Mouse (Mus musculus): ENCODE measurements at regions not wholly inside any gene's neighbourhood (a gene's known extent, or its start where the extent isn't known, plus 50 kb on each side); places are given as distances from the start of the nearest gene placed in this dataset.
A peak's percentile ranks its signal among the peaks of the same experiment; 100 is the strongest.

DNA sequence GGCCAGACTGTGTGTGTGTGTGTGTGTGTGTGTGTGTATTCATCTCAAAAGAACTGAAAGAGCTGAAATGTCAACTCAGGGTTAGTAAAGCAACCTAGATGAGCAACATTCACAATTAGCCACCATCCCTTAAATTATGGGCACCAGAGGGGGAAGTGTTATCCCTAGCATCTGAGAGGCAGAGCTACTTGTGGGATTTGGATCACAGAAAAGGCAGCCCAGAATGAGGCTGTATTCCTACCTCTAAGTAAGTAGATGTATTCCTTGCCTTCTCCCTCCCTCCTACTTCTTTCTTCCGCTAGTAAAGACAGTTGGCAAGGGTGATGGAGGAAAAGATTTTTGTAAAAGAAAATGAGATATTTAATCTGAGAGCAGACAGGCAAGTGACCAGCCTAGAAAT is 131.6 kb downstream of the Emp1 start:
- H3K4me3 ChIP-seq (ENCODE audit: low read length) = no peak overlapping the region
- no peaks in the 10 kb centered on the region for H3K27me3 ChIP-seq (ENCODE audit: insufficient read depth, low read length)
- no peak overlapping the region for H3K27ac ChIP-seq
- H3K9me3 ChIP-seq (ENCODE audit: low read length) = no peaks in the 10 kb centered on the region
- H3K36me3 ChIP-seq (ENCODE audit: insufficient read depth, low read length) = no peaks in the 10 kb centered on the region
- no peak overlapping the region for H3K9ac ChIP-seq (replicated peaks; ENCODE audit: low read length)
- no peak for ATAC-seq
- H3K4me2 ChIP-seq (ENCODE audit: low read depth, low read length) = no peak overlapping the region
- DNase-seq (ENCODE audit: low spot score) = no peak
- no peaks in the 10 kb centered on the region for H3K4me1 ChIP-seq (ENCODE audit: insufficient read depth, low read length)
- TF ChIP-seq CTCF (IDR thresholded peaks at IDR 0.05; ENCODE audit: low read depth) = no peak
- 100% methylated on average over 1 of the region's 1 CpGs for WGBS

DNA sequence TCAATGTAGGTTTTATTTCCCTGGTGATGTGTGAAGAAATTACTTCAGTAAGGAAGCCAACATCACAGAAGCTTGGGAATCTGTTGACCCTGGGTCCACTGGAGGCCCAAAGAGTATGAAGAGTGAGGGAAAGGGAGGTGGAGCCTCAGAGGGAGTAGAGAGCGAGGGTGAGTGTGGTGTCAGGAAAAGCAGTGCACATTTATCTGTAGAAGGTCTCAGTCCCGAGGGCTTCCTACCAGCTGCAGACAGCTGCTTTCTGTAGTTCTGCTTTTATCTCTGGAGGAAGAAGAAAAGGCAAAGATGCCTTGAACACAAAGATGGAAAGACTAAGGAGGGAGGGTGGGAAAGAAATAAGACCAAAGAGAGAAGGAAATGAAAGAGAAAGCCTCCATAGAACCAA is 133.5 kb downstream of the Emp1 start:
- Histone ChIP-seq H3K27me3 (ENCODE audit: insufficient read depth, low read length) (no peaks in the 10 kb centered on the region), H3K4me2 (ENCODE audit: low read depth, low read length) (no peak overlapping the region), H3K36me3 (ENCODE audit: insufficient read depth, low read length) (no peaks in the 10 kb centered on the region), H3K9ac (replicated peaks; ENCODE audit: low read length) (no peak overlapping the region), H3K27ac (no peak overlapping the region), H3K4me3 (ENCODE audit: low read length) (no peak overlapping the region), H3K9me3 (ENCODE audit: low read length) (no peaks in the 10 kb centered on the region), H3K4me1 (ENCODE audit: insufficient read depth, low read length) (no peaks in the 10 kb centered on the region)
- WGBS = 67% methylated on average over 2 of the region's 2 CpGs
- DNase-seq (ENCODE audit: low spot score) = no peak
- no peak for TF ChIP-seq CTCF (IDR thresholded peaks at IDR 0.05; ENCODE audit: low read depth)
- ATAC-seq = no peak

DNA sequence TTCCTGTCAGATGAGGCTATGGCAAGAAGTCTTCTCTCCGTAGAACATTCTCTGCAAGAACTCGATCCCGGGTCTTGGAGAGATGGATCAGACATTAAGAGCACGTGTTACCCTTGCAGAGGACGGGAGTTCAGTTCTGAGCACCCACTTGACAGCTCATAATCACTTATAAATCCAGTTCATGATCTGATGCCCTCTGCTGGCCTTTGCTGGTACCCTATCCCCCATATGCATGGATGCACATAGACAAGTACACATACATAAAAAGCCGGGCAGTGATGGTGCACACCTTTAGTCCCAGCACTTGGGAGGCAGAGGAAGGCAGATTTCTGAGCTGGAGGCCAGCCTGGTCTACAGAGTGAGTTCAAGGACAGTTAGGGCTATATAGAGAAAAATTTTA is 136.2 kb downstream of the Emp1 start:
- H3K36me3 ChIP-seq (ENCODE audit: insufficient read depth, low read length) = no peaks in the 10 kb centered on the region
- H3K27ac ChIP-seq = no peak overlapping the region
- H3K4me3 ChIP-seq (ENCODE audit: low read length) = no peak overlapping the region
- no peaks in the 10 kb centered on the region for H3K4me1 ChIP-seq (ENCODE audit: insufficient read depth, low read length)
- 94% methylated on average over 6 of the region's 6 CpGs for WGBS
- no peak overlapping the region for H3K4me2 ChIP-seq (ENCODE audit: low read depth, low read length)
- no peak for DNase-seq (ENCODE audit: low spot score)
- peak; percentile 13; the same call in 1 of the 2 replicates for TF ChIP-seq CTCF (IDR thresholded peaks at IDR 0.05; ENCODE audit: low read depth)
- H3K9ac ChIP-seq (replicated peaks; ENCODE audit: low read length) = no peak overlapping the region
- no peaks in the 10 kb centered on the region for H3K27me3 ChIP-seq (ENCODE audit: insufficient read depth, low read length)
- no peak for ATAC-seq
- no peaks in the 10 kb centered on the region for H3K9me3 ChIP-seq (ENCODE audit: low read length)

DNA sequence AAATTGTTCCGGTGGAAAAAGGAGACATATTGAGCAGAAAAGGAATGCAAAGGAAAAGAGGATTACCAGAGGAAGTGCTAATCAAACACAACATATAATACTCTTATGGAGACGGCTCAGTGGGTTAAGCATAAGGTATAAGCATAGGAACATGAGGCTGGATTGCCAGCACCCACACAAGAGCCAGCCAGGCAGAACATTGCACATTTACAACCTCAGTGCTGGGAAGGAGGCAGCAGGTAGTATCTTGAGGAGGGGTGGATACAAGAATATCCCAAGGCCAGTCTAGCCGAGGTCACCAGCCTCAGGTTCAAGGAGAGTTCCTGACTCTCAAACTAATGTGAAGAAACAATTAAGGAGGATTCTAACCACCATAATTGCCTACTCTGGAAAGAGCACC is 138.0 kb downstream of the Emp1 start:
- H3K4me2 ChIP-seq (ENCODE audit: low read depth, low read length) = no peak overlapping the region
- no peaks in the 10 kb centered on the region for H3K9me3 ChIP-seq (ENCODE audit: low read length)
- H3K9ac ChIP-seq (replicated peaks; ENCODE audit: low read length) = no peak overlapping the region
- no peak overlapping the region for H3K4me3 ChIP-seq (ENCODE audit: low read length)
- 74% methylated on average over 3 of the region's 3 CpGs for WGBS
- no peak overlapping the region for H3K27ac ChIP-seq
- no peaks in the 10 kb centered on the region for H3K4me1 ChIP-seq (ENCODE audit: insufficient read depth, low read length)
- TF ChIP-seq CTCF (IDR thresholded peaks at IDR 0.05; ENCODE audit: low read depth) = no peak
- DNase-seq (ENCODE audit: low spot score) (no peak), ATAC-seq (no peak)
- H3K36me3 ChIP-seq (ENCODE audit: insufficient read depth, low read length) = no peaks in the 10 kb centered on the region
- H3K27me3 ChIP-seq (ENCODE audit: insufficient read depth, low read length) = no peaks in the 10 kb centered on the region

DNA sequence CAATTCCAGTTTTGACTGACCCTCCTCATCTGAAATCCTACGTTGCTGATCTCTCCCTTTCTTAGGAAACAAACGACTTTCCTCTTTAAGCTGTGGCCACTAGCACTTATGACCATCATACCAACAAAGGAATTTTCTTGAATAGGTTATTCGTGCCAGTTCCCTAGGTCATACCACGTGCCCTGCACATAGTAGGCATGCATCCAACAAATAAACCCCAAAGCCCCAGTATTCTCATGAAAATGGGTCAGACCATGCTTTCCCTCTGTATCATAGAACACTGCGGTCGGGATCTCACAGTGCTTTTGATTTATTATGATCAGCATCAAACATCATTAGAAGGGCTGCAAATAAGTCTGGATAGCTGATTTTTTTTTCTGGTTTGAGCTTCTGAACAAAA is 139.4 kb downstream of the Emp1 start:
- no peak overlapping the region for H3K27ac ChIP-seq
- no peaks in the 10 kb centered on the region for H3K27me3 ChIP-seq (ENCODE audit: insufficient read depth, low read length)
- H3K4me2 ChIP-seq (ENCODE audit: low read depth, low read length) = no peak overlapping the region
- no peak for DNase-seq (ENCODE audit: low spot score)
- TF ChIP-seq CTCF (IDR thresholded peaks at IDR 0.05; ENCODE audit: low read depth) = no peak
- H3K9ac ChIP-seq (replicated peaks; ENCODE audit: low read length) = no peak overlapping the region
- 74% methylated on average over 6 of the region's 6 CpGs for WGBS
- no peak for ATAC-seq
- no peak overlapping the region for H3K4me3 ChIP-seq (ENCODE audit: low read length)
- H3K36me3 ChIP-seq (ENCODE audit: insufficient read depth, low read length) = no peaks in the 10 kb centered on the region
- no peaks in the 10 kb centered on the region for H3K9me3 ChIP-seq (ENCODE audit: low read length)
- no peaks in the 10 kb centered on the region for H3K4me1 ChIP-seq (ENCODE audit: insufficient read depth, low read length)

DNA sequence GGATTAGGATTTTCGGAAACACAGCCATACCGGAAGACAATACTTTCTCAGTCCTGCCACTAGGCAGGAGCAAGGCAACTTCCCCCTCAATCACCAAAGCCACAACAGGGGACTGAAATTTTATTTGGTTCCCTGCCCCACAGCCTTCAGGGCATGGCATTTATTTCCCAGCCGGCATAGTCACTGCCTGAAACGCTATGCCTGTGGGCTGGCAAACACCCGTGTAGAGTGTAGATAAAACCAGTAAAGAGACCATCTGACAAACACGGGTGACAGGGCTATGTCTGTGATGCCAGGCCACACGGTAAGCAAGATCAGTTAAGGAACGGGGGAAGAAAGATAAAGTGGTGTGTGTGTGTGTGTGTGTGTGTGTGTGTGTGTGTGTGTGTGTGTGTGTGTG is 140.1 kb downstream of the Emp1 start:
- no peak overlapping the region for H3K27ac ChIP-seq
- no peak for TF ChIP-seq CTCF (IDR thresholded peaks at IDR 0.05; ENCODE audit: low read depth)
- H3K9me3 ChIP-seq (ENCODE audit: low read length) = no peaks in the 10 kb centered on the region
- ATAC-seq = no peak
- no peak overlapping the region for H3K9ac ChIP-seq (replicated peaks; ENCODE audit: low read length)
- no peak overlapping the region for H3K4me2 ChIP-seq (ENCODE audit: low read depth, low read length)
- H3K4me1 ChIP-seq (ENCODE audit: insufficient read depth, low read length) = no peaks in the 10 kb centered on the region
- DNase-seq (ENCODE audit: low spot score) = no peak
- H3K36me3 ChIP-seq (ENCODE audit: insufficient read depth, low read length) = no peaks in the 10 kb centered on the region
- no peaks in the 10 kb centered on the region for H3K27me3 ChIP-seq (ENCODE audit: insufficient read depth, low read length)
- WGBS = 54% methylated on average over 8 of the region's 8 CpGs
- no peak overlapping the region for H3K4me3 ChIP-seq (ENCODE audit: low read length)

DNA sequence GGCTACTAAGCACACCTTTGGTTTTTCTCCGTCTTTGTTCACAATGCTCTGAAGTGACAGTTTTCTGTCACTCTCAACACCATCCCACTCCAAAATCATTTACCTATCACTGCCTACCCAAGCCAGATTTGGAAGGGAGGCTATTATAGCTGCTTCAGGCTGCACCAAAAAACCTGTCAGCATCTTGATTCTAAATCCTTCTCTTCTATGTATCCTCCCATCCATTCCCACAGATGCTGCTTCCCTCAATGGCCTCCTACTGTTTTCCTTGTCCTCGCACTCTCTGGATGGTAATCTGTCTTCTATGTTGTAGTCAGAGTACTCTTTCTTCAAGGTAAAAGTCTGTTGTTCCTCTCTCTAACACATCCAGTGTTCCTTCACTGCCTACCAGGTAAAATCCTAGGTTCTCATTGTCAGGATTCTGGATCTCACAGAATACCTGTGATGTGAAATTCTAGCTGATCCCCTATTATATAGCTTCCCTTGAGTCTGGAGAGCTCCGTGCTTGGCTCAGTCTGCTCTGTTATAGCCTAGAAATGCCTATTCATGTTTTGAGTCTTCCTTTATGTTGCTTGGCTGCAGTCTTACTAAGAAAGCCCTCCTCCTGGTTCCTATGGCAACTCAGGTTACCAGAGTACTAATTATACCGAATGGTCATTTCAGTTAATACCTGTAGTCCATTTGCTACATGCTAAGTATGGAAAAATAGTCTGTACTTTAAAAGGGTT is 156.5 kb downstream of the Emp1 start:
- Histone ChIP-seq H3K9me3 (ENCODE audit: low read length) (no peaks in the 10 kb centered on the region), H3K27ac (no peak overlapping the region)
- DNase-seq (ENCODE audit: low spot score) = peak; percentile 31

More for the DNA sequence above, 156.5 kb downstream of the Emp1 start:
- no peak overlapping the region for H3K4me2 ChIP-seq (ENCODE audit: low read depth, low read length)
- no peak overlapping the region for H3K9ac ChIP-seq (replicated peaks; ENCODE audit: low read length)
- TF ChIP-seq CTCF (IDR thresholded peaks at IDR 0.05; ENCODE audit: low read depth) = no peak
- 0 out of 2 replicates have a peak, but pooled peaks cover 4% of the 10 kb centered on the region for H3K4me1 ChIP-seq (ENCODE audit: insufficient read depth, low read length)
- no peaks in the 10 kb centered on the region for H3K36me3 ChIP-seq (ENCODE audit: insufficient read depth, low read length)
- peak; percentile 29; the same call in 1 of the 2 replicates for ATAC-seq
- WGBS = 50% methylated on average over 4 of the region's 4 CpGs
- no peaks in the 10 kb centered on the region for H3K27me3 ChIP-seq (ENCODE audit: insufficient read depth, low read length)
- H3K4me3 ChIP-seq (ENCODE audit: low read length) = no peak overlapping the region

Measured in hindbrain, postnatal 0 days (tissue).